Mouse (Mus musculus) megakaryocyte, embryonic 14.5 days (primary cell): ENCODE measurements around the gene Rgp1.

ENCODE experiments used
- FLI1 ChIP-seq: IDR thresholded peaks from 2 replicates; pipeline ENCODE4 v1.6.1; 2012; ENCODE audit warnings: low read length, inconsistent platforms, mixed read lengths
- GATA1 ChIP-seq: IDR thresholded peaks from 3 replicates; pipeline ENCODE4 v1.6.1; 2012; ENCODE audit warnings: mixed read lengths, low read length, inconsistent platforms, borderline replicate concordance

GRCm38 (mm10) chr4:43585682-43586081 lies 7.2 kb downstream of the Rgp1 start:
- TF ChIP-seq GATA1 (no peak), FLI1 (no peak)
